Comparison of ENCODE assay signal across 7 mouse cellular contexts in the genomic region with DNA sequence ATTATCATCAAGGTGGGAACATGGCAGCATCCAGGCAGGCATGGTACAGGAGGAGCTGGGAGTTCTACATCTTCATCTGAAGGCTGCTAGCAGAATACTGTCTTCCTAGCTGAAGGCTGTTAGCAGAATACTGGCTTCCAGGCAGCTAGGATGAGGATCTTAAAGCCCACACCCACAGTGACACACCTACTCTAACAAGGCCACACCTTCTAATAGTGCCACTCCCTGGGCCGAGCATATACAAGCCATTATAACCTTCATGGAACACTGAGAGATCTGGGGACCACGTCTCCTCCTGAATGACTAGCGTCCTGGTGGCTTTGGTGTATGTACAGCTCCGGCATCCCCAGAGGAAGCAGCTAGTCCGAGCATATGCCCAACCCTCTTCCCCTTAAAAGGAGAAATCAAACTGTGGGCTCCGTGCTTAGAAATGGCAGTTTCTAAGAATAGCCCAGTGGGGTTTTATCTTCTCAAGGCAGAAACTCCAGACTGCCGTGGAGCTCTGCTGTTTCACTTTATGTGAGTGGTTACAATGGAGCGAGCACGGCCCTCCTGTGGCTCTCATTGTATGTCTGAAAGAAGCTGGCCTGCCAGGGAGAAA. TPM values are rescaled to one million over a fixed set of nuclear protein-coding genes. Genes with fewer than 3 reads are reported as not detected.
DNase-seq lines count a peak whose midpoint lies in the region; ATAC-seq lines count a peak whose summit lies in the region.
"Not testable (repeated sequence)": the region's sequence is repeated elsewhere in the genome, so short reads cannot be mapped to it uniquely, and the experiment has no call there.

No protein-coding gene starts in this region.

- DNase-seq in brain, adult 2 months (ENCODE audit: low read depth, low spot score), result peak; percentile 87
- DNase-seq in heart, embryonic 10.5 days (ENCODE audit: low spot score), result not testable (repeated sequence)
- peak; percentile 19 for DNase-seq in induced T-regulatory cell, adult 2 months (ENCODE audit: low read depth)
- peak; percentile 12 for DNase-seq in midbrain, embryonic 14.5 days

- peak overlapping the region; percentile 47; the same call in 1 of the 2 replicates for H3K27ac ChIP-seq in heart, embryonic 10.5 days
- peak overlapping the region; percentile 90 for H3K27ac ChIP-seq in liver, embryonic 12.5 days
- not testable (repeated sequence) for H3K27ac ChIP-seq in midbrain, embryonic 14.5 days (replicated peaks; ENCODE audit: low read depth, low read length); stomach, embryonic 15.5 days

- peaks cover 54% of the 10 kb centered on the region for H3K4me1 ChIP-seq in erythroblast, embryonic 14.5 days (ENCODE audit: control insufficient read depth)
- peaks cover 21% of the 10 kb centered on the region for H3K4me1 ChIP-seq in heart, embryonic 10.5 days
- peaks cover 60% of the 10 kb centered on the region for H3K4me1 ChIP-seq in liver, embryonic 12.5 days
- not testable (repeated sequence) for H3K4me1 ChIP-seq in midbrain, embryonic 14.5 days (ENCODE audit: control insufficient read depth, insufficient read depth, low read length); stomach, embryonic 15.5 days

- not testable (repeated sequence) for H3K27me3 ChIP-seq in erythroblast, embryonic 14.5 days (ENCODE audit: control insufficient read depth); heart, embryonic 10.5 days (ENCODE audit: insufficient read depth, poor library complexity, severe bottlenecking); liver, embryonic 12.5 days (replicated peaks); midbrain, embryonic 14.5 days (ENCODE audit: control insufficient read depth, insufficient read depth, low read length); stomach, embryonic 15.5 days (replicated peaks)

- H3K36me3 ChIP-seq in erythroblast, embryonic 14.5 days (ENCODE audit: control insufficient read depth), result peaks cover 81% of the 10 kb centered on the region
- peaks cover 69% of the 10 kb centered on the region for H3K36me3 ChIP-seq in heart, embryonic 10.5 days
- H3K36me3 ChIP-seq in liver, embryonic 12.5 days, result peaks cover 62% of the 10 kb centered on the region
- peaks cover 92% of the 10 kb centered on the region for H3K36me3 ChIP-seq in midbrain, embryonic 14.5 days (ENCODE audit: control insufficient read depth, insufficient read depth, low read length)
- peaks cover 45% of the 10 kb centered on the region for H3K36me3 ChIP-seq in stomach, embryonic 15.5 days

- peak overlapping the region; percentile 61 for H3K4me2 ChIP-seq in liver, embryonic 12.5 days
- not testable (repeated sequence) for H3K4me2 ChIP-seq in midbrain, embryonic 14.5 days (ENCODE audit: low read length); stomach, embryonic 15.5 days

- peaks cover 24% of the 10 kb centered on the region for H3K9me3 ChIP-seq in erythroblast, embryonic 14.5 days (ENCODE audit: control insufficient read depth, low read length)
- not testable (repeated sequence) for H3K9me3 ChIP-seq in heart, embryonic 10.5 days; liver, embryonic 12.5 days (replicated peaks); midbrain, embryonic 14.5 days (ENCODE audit: control insufficient read depth, low read length); stomach, embryonic 15.5 days

- H3K4me3 ChIP-seq in erythroblast, embryonic 14.5 days (replicated peaks), result peak overlapping the region; percentile 61
- not testable (repeated sequence) for H3K4me3 ChIP-seq in heart, embryonic 10.5 days; midbrain, embryonic 14.5 days (replicated peaks; ENCODE audit: low read depth, low read length); stomach, embryonic 15.5 days (replicated peaks)
- H3K4me3 ChIP-seq in liver, embryonic 12.5 days, result peak overlapping the region; percentile 38

- H3K9ac ChIP-seq in liver, embryonic 12.5 days; midbrain, embryonic 14.5 days (replicated peaks; ENCODE audit: low read length); stomach, embryonic 15.5 days: not testable (repeated sequence)

- ATAC-seq in liver, embryonic 12.5 days, result peak; percentile 90
- not testable (repeated sequence) for ATAC-seq in midbrain, embryonic 14.5 days (ENCODE audit: low FRiP score, low TSS enrichment)
- peak; percentile 59; the same call in 1 of the 2 replicates for ATAC-seq in stomach, embryonic 15.5 days (ENCODE audit: insufficient read depth, low FRiP score, low read depth)

- 42% methylated on average over 9 of the region's 9 CpGs for WGBS in heart, embryonic 10.5 days
- 17% methylated on average over 9 of the region's 9 CpGs for WGBS in liver, embryonic 12.5 days (ENCODE audit: insufficient replicate concordance)
- 46% methylated on average over 9 of the region's 9 CpGs for WGBS in midbrain, embryonic 14.5 days
- 73% methylated on average over 9 of the region's 9 CpGs for WGBS in stomach, embryonic 15.5 days

RNA-seq across cellular contexts. Expression of gene Cck, which starts 43.1 kb away (rescaled TPM):
- not detected in 2 replicates for polyA plus RNA-seq in erythroblast, embryonic 14.5 days (2012)
- 11.2 and 12.5 TPM in 2 replicates for polyA plus RNA-seq in heart, embryonic 10.5 days (2016; fragmentation: Nextera tagmentation; extraction: Ambion mirVana)
- polyA plus RNA-seq in liver, embryonic 12.5 days (2016; fragmentation: Nextera tagmentation; extraction: Ambion mirVana), result 1.2 and 1.5 TPM in 2 replicates
- polyA plus RNA-seq in midbrain, embryonic 14.5 days (2014; fragmentation: Nextera tagmentation; extraction: Ambion mirVana), result 29.1 and 37.5 TPM in 2 replicates
- 8.1 and 12.1 TPM in 2 replicates for polyA plus RNA-seq in stomach, embryonic 15.5 days (2015; fragmentation: Nextera tagmentation; extraction: Ambion mirVana)
